Mouse (Mus musculus): Measurements from ENCODE around the gene Tex2.
"Not testable (repeated sequence)": the region's sequence is repeated elsewhere in the genome, so short reads cannot be mapped to it uniquely, and the experiment has no call there.

The Tex2 gene

GRCm38 (mm10) chr11:106579146-106579545 is 34.1 kb downstream of the Tex2 start:
- no peak for DNase-seq (ENCODE audit: low spot score)

GRCm38 (mm10) chr11:106577624-106578355 is 35.4 kb downstream of the Tex2 start:
- not testable (repeated sequence) for DNase-seq (ENCODE audit: low spot score)

DNA sequence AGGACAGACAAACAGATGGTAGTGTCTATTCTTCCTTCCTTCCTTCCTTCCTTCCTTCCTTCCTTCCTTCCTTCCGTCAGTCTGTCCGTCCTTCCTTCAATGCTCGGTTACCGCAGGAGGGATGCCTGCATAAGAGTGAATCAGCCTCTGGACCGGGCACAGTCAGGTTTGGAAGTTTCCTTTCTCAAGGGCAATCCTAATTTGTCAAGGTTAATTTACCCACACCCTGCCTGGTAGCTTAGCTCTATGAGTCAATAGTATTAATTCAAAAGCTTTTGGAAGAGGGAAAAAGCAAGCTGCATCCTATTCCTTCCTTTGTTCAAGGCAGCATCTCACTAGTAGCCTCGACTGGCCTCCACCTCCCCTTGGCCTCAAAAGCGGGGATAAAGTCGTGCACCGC is 38.8 kb downstream of the Tex2 start:
- DNase-seq (ENCODE audit: low spot score), result no peak

DNA sequence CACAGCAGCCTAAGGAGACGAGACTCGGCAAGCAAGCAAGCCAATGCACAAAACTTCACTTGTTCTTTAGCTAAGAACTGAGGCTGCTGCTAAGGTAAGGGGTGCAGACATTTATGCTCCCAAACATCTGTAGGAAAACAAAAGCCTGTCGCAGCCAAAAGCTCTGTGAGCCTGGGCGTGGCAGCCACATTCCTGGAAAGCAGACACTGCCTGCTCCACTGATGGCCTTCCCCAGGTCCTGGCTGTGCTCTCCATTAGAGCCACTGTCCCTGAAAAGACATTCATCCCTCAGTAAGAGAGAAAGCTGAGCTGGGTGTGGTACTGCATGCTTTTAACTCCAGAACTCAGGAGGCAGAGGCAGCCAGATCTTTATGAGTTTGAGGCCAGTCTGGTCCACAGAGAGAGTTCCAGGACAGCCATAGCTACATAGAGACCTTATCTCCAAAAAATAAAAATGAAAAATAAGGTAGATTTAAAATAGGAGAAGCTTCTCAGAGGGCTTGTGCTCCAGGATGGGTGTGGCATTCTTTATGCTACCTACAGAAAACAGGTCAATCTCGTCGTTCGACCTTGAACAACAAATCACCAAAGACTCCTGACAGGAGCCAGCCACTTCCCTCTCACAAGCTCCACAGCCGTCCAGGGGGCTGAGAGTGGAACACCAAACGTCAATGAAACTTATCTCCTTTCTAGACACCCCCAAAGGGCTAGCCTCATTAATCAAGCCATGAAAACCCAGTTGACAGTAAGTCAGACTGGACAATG is 39.6 kb downstream of the Tex2 start:
- DNase-seq (ENCODE audit: low spot score), result no peak

- DNase-seq (ENCODE audit: low spot score), result no peak
Measured at GRCm38 (mm10) chr11:106572958-106573357, 40.3 kb downstream of the Tex2 start.

DNA sequence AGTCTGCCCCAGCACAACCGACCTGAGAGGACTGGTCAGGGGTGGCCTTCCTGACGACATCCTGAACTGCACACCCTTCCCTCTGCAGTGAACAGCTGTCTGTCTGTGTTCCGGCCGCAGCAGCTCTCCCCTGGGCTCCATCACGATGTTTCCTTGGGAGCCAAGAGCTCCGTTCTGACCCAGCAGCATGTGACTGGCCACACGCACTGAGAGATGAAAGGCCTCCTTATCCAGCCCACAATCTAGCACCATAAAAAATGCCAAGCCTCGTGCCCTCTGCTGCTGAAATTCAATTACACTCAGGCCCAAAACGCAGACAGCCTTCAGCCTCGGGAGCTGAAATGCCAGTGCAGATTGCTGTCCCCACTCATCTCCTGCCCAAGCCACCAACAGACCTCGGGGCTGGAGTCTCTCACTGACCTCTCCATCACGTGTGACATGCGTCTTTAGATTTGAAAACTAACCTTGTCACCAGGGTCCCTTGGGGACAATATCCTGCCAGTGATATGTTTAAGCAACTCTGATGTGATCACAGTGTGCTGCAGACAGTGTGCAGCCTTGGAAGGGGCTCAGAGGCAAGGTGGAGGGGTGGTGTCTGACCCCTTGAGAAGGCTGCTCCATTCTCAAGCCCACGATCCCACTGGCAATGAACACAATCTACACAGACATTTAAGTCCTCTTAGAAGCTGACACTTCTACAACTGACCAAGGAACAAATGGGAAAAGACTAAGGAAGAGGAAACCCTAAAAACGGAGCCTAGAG is 41.0 kb downstream of the Tex2 start:
- DNase-seq (ENCODE audit: low spot score), result no peak

DNA sequence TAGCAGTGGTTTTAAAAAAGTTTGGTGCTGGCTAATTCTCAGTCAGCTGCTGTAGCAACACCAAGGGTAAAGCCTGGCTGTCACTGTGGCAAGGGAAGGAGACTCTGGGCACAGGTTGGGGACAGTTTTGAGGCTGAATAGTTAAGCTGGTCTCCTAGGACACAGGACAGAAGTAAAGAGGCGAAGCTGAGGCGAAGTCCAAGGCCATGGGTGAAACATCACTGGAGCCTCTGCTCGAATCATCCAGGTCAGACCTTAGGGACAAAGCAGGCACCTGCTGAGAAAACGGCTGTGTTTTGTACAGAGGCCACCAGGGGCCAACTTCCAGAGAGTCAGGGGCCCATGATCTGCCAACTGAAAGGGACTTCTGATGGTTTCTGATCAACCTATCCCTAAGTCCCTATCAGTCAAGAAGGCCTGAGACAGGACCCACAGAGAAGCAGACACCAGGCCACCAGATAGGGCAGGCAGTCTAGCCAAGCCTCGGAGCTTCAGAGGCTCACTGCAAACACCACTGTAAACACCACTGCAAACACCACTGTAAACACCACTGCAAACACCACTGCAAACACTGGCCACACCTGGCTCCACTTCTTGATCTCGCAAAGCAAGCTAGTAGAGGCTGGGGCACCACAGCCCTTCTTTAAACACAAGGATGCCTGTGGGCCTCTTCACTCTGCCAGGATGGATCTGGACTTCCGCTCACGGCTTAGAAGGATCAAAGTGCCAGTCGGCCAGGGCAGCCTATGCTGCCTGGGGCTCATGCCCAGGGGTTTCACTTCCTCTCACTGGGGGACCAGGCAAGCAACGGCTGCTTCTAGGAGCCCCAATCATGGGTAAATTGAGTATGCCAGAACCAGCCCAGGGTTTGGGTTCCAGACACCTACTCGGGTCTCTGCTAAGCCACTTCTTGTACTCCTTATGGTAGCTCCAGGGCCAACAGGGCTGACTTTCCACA is 41.9 kb downstream of the Tex2 start:
- no peak for DNase-seq (ENCODE audit: low spot score)

DNA sequence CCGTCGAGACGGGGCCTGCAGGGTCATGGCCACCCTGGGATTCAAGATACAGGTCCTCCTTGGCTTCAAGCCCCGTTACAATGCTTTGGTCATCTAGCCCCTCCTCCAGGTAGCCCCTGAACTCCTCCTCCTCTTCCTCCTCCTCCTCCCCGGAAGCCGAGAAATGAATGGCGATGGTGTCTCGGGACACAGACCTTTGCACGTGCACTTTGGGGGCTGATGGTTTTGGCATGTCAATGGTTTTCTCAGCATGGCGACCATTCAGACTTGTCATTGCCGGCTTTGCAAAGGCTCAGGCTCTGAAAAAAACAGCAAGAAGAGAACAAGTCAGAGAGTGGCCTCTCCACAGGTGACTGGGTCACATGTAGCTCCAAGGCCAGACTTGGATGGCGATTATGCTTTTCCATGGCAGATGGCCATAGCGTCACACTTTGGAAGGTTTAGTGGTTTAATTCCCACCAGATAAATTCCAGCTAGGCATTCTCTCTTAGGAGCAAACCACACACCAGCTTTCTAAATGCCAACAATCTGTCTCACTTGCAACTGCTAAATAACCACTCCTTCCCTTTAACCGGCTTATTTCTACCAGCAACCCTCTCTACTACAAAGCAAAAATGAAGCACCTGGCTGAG is 44.8 kb downstream of the Tex2 start:
- DNase-seq (ENCODE audit: low spot score), result no peak

DNA sequence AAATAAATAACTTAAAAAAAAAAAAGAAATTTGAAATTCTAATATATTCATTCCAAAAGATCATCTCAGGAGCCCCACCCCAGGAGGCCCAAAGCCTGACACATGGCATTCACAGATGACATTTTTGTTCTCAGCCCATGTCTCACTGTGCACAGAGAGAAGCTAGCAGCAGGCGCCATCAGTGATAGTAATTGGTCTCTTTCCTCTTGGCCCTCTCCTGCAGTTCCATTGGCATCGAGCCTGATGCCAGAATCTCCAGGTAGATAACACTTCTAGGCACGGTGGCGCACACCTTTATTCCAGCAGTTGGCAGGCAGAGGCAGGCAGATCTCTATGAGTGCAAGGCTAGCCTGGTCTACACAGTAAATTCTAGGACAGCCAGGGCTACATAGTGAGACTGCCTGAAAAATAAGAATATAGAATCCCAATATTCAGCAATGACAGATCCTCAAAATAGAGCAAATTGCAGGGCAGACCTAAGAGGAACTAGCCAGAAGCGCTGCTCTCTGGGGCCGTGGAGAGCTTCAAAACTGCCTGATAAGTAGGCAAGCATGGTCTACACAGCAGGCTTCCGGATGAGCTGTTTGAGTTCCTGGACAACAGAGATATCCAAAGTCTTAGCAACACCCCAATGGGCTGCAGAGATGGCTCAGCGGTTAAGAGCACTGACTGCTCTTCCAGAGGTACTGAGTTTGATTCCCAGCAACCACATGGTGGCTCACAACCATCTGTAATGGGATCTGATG is 47.0 kb downstream of the Tex2 start:
- DNase-seq (ENCODE audit: low spot score), result no peak

DNA sequence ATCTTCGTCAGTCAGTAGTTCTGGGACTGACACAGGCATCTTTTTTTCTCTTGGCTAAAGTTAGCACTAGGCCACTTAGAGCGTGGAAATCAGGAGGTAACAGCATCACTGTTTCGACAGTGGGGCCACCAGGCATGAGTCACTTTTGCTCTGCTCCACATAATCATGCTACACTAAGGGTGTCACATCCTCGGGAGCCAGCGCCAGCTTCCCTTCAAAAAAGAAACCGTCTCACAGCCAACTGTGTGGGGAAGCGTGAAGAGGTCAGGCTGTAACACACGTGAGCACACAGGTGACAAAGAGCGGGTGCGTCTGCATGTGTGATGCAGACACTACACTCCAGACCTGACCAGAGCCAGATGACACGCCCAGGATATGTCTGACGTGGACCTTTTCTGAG is 49.0 kb downstream of the Tex2 start:
- no peak for DNase-seq (ENCODE audit: low spot score)

GRCm38 (mm10) chr11:106562707-106563106 is 50.5 kb downstream of the Tex2 start:
- no peak for DNase-seq (ENCODE audit: low spot score)

GRCm38 (mm10) chr11:106559773-106560172 is 53.5 kb downstream of the Tex2 start:
- DNase-seq (ENCODE audit: low spot score), result no peak

DNA sequence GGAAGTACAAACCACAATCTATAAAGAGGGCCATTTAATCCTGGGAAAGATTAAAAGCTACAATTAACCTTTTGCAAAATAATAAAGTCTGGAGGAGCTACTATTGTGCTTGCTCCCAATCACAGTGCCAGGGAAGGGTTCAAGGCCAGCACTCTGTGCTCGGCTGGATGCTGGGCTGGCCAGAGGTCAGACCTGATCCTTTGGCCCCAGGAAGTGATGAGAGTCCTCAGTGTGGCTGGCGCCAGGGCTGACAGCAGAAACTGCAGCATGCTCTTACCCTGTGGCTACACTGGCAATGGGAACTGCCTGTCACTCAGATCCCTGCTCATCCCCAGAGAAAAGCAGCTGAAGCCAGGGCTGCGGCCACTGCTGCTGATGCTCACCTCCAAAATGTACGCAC is 55.2 kb downstream of the Tex2 start:
- DNase-seq (ENCODE audit: low spot score), result no peak

DNA sequence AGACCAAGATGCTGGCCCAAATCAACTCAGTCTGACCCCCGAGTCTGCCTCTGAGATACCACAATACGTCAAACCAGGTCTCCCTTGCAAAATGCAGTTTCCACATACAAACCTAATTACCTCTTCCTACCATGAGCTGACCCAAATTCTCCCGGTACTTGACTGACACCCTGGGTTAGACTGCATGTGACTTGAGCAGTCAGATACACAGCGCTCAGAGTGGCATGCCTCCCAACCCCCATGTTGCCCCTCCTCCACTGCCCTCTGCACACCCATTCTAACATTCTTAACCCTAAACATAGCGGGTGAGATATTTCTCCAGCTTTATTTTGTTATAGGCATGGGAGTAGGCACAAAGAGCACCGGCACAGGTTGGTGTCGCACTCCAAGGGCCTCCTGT is 55.8 kb downstream of the Tex2 start:
- no peak for DNase-seq (ENCODE audit: low spot score)

DNA sequence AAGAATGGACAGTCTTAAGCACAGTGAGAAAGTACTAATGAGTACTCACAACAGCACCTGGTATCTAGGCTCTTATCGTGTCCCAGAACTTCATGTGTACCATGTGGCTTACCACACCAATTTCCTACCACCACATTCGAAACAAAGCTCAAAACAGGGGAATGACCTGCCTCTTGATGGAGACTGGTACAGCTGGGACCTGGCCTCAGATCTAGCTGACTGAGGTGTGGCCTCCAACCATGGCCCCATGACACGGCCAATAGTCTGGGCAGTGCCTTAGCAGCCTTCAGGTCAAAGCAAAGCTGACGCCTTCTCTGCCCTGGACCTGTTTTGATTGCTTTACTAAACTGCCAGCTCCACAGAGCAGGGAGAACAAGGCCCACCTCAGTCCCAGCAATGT is 56.5 kb downstream of the Tex2 start:
- no peak for DNase-seq (ENCODE audit: low spot score)

- DNase-seq (ENCODE audit: low spot score), result no peak
Measured at GRCm38 (mm10) chr11:106555805-106556615, 57.2 kb downstream of the Tex2 start.

DNA sequence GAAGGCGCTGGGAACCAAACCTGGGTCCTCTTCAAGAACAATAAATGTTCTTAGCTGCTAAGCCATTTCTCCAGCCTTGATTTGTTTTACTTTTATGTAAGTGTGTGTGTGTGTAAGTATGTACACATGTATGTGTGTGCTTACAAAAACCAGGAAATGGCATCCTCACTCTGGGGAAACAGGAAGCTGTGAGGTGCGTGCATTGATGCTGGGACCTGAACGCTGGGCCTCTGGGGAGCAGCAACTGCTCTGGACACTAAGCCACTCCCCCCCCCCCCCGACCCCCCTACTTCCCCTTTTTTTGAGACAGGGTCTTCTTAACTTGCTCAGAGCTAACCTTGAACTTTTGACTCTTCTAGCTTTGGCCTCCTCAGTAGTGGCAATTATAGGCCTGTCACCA is 62.8 kb downstream of the Tex2 start:
- no peak for DNase-seq (ENCODE audit: low spot score)

GRCm38 (mm10) chr11:106546081-106546480 is 67.1 kb downstream of the Tex2 start:
- no peak for DNase-seq (ENCODE audit: low spot score)

GRCm38 (mm10) chr11:106544916-106545315 is 68.3 kb downstream of the Tex2 start:
- DNase-seq (ENCODE audit: low spot score), result no peak

- no peak for DNase-seq (ENCODE audit: low spot score)
Measured at GRCm38 (mm10) chr11:106544133-106544532, 69.1 kb downstream of the Tex2 start.
